Mouse (Mus musculus): ENCODE data around the gene Zfp423.

DNA sequence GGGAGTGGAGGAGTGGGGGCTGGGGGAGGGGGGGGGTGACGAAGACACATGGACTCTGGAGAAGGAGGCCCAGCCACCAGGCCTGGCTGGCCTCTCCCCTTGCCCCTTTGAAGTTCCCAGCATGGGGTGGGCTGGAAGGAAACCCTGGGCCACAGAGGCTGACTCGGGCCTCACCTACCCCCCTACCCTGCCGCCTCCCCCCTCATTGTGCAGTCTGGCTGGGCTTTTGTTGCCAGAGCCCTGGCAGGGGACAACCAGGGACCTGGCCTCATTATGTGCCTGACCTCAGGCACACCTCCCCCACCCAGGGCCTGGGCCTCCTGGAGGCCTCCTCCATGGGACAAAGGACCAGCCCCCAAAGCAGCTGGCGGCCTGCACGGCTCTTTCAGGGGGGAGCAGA lies 127.8 kb downstream of the Zfp423 start:
- TF ChIP-seq POLR2A (IDR thresholded peaks at IDR 0.05; ENCODE audit: borderline replicate concordance, insufficient read depth, low read length): no peak
- no peak for TF ChIP-seq CTCF (IDR thresholded peaks at IDR 0.05; ENCODE audit: borderline replicate concordance, insufficient read depth, low read depth, low read length)

Data from cerebellum, adult 2 months (tissue).